Mouse (Mus musculus) kidney, adult 2 months (tissue): ENCODE measurements around the gene Bloc1s6.

Experiments used
- CTCF ChIP-seq: fragments of 200-500 bp; conservative IDR thresholded peaks from 2 replicates; pipeline ENCODE4 v1.5.1; 2011; ENCODE audit warnings: low read depth, mild to moderate bottlenecking, control low read depth, low read length, moderate library complexity, mixed read lengths; ENCODE audit not compliant: insufficient read depth, insufficient read length
- POLR2A ChIP-seq: fragments of 200-500 bp; IDR thresholded peaks from one replicate; pipeline ENCODE4 v1.6.1; 2011; ENCODE audit warnings: low read depth, low read length, control low read depth

DNA sequence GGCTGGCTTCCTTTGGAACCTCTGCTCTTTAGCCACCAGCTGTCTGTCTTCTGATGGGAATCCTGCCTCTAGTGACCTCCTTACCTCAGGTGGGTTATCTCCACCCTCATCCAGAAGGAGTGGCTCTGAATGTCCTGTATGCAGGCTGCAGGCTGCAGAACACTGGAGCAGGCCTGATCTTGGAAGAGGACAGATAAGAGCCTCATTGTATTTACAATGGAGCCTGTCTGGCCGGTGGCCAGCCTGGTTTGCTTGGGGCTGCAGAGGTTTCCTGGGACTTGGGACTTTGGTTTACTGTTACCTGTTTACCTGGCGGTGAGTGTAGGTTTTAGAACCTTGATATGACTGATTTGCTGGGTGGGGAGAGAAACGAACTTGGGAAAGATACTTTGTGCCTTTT, 30.2 kb upstream of the Bloc1s6 start:
- TF ChIP-seq POLR2A (no peak), CTCF (no peak)
